Mouse (Mus musculus) left cerebral cortex, adult 18-20 months (tissue): ENCODE measurements around the gene Baiap2l2. TPM values are rescaled to one million over a fixed set of nuclear protein-coding genes. Genes with fewer than 3 reads are reported as not detected.
A peak's percentile ranks its signal among the peaks of the same experiment; 100 is the strongest.

ENCODE experiments used
- DNase-seq, 2 experiments: peaks; one replicate each; pipeline ENCODE4 v3.0.0; 2021 to 2022; ENCODE audit warnings: low spot score in 2 of 2, mixed read lengths in 1 of 2
- total RNA-seq, 2 experiments: library from RNA; stranded (reverse); gene quantifications; 2 replicates each; pipeline ENCODE4 v1.2.3; 2021

The Baiap2l2 gene
- total RNA-seq, 2 experiments from 2014 or later: 3.1 to 4.9 TPM

GRCm38 (mm10) chr15:79303725-79304124, 18.4 kb upstream of the Baiap2l2 start:
- no peak for DNase-seq

GRCm38 (mm10) chr15:79299563-79300155, 14.3 kb upstream of the Baiap2l2 start:
- DNase-seq: no peak

- no peak for DNase-seq
Observed at GRCm38 (mm10) chr15:79298553-79298952, 13.2 kb upstream of the Baiap2l2 start.

DNA sequence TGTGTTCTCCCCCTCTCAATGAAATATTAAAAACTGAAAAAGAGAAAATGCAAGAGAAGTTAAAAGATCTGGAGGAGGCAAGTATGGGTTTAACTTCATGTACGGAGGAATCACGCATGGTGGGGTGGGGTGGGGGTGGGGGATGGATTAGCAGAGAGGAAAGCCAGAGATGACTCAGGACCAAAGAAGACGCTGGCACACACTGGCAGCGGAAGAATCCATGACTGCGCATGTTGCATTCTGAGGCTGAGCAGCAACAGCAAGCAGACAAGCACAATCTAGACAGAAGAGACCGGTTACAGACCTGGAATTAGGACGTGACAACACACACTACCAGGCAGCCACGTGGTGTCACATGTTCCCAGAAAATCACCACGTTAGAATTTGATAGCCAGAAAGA, 7.4 kb upstream of the Baiap2l2 start:
- no peak for DNase-seq

GRCm38 (mm10) chr15:79290340-79290739, 5.0 kb upstream of the Baiap2l2 start:
- no peak for DNase-seq

- no peak for DNase-seq
Observed at GRCm38 (mm10) chr15:79289441-79289840, 4.1 kb upstream of the Baiap2l2 start.

DNA sequence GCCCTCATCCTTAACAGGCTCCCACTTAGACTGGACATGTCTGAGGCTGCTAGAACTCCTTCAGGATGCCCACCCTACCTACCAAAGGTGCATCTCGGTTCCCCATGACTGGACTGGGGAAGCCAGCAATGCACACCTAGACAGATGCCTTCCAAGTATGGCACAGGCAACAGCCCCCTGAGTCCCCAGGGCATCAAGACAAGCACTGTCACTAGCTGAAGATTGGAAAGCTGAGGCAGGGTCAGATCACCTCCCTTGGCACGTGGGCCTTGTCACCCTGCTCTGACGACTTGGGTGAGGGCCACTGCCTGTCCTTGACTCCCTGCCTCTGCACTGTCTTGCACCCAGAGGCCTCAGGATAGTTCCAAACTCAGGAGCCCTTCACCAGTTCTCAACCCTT, 3.0 kb upstream of the Baiap2l2 start:
- DNase-seq: no peak

DNA sequence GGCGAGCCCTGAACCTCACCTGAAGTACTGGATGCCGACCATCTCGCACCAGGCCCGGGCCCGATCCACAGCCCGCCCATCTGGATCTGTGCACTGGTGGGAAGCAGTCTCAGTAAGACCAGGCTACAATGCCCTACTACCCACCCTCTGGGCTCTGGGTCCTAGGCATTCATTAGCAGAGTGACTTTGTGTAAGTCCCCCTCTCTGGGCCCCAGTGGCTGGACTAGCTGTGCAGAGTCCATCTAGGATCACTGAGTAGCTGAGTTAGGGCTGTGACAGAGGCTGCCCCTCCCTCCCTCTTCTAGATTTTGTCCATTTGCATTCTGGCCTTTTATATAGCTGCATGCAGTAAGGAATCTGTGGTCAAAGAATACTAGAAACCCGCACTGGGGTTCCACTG, 1.8 kb upstream of the Baiap2l2 start:
- DNase-seq: no peak

DNA sequence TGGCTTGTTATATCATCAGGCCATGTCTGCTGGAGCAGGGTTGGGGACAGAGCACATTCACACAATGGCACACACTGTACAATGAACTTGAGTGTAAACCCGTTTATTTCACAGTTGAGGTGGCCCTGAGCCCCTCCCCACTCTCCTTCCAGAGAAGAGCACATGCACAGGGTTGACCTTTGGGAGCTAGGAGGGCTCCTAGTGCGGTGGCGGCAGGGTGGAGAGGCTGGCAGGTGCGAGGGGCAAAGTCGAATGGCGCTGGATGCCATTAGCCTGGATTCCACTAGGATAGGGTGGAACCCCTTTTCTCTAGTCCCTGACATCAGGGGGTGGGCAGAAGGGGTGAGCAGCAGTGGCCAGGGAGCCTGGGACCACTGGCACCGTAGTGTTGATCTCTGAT, 804 bp upstream of the Baiap2l2 start:
- DNase-seq: no peak

DNA sequence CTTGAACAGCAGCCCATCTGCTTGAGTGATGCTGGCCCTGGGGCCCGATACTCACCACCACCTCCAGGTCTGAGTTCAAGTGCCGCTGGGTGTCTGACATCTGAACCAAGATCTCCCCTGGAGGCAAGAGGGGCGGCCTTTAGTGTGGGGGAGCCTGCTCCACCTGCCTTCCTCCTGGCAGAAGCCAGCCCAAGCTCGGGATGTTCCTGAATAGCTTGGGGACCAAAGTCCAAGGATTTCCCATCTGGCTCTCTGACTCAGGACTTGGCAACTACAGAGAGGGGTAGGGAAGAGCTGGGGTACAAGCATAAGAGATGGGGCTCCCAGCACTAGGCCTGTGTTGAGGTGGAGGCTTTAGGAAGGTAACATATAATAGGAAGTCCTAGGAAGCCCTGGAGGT, 2.0 kb downstream of the Baiap2l2 start:
- DNase-seq: no peak

DNA sequence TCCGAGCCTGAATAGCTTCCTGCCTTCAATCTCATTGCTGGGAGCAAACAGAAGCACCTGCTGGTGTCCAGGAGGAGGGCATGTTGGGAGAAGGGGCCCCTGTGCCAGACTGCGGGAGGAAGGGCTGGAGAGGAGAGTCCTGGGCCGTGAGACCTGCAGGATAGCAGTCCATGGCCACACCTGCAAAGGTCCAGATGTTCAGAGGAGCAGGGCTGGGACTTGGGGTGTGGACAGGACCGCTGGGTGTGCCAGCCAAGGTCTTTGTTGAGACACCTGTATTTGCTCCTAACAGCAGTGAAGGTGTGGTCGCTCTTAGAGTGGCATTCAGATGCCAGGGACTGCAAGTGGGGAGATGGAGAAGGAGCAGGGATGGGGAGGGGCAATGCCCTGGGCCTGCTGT, 2.9 kb downstream of the Baiap2l2 start:
- DNase-seq: no peak

DNA sequence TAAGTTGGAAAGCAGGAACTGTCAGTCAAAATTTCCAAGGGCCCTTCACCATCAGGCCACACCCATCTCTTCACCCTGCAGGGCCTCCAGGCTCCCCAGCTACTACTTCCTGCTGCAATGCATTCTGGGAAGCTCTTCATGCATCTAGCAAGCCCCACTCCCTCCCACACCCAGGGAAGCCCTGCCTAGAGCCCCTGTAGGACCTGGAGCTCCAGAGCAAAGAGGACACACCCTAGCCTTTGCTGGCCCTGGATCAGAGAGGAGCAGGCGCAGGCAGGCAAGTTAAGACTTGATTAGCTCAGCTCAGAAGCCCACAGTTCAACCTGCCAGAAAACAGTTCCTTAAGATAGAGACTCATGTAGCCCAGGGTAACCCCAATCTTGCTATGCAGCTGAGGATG, 3.9 kb downstream of the Baiap2l2 start:
- DNase-seq: no peak

DNA sequence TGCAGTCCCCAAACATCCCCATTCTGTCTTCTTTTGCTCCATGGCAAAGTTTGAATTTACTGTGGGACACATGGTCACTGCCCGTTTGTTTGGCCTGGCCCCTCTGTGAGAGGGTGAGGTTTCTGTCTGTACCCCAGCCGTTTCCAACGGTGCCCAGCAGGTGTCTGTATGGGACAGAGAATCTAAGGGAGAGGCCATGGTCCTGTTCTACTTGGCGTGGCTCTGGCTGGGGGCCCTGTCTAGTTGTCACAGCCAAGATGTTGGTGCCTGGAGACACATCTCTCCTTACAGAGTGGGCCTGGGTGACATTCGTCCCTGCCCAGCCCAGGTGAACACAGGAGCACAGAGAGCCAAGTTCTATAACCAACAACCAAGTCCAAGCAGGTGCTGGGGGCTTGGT, 4.5 kb downstream of the Baiap2l2 start:
- DNase-seq: no peak

GRCm38 (mm10) chr15:79280209-79280608, 5.1 kb downstream of the Baiap2l2 start:
- DNase-seq: no peak

- no peak for DNase-seq
Observed at GRCm38 (mm10) chr15:79277728-79278127, 7.6 kb downstream of the Baiap2l2 start.

DNA sequence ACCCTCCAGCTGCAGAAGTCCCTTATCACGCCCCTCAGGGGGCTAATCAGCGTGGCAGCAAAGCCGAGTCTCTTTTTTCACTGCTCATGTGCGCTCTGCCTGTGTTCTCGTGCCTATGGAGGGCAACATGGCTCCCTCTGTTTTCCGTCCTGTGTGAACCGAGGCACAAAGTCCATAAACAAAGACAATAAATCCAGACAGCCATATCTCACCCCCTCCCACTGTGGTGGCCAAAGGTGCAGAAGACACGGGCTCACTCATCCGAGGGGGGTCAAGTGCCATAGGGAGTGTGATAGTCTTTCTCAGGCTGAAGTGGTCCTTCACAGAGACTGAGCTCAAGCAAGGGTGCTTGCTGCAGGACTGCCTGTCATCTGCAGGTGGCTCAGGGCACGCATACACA, 12.3 kb downstream of the Baiap2l2 start:
- no peak for DNase-seq

DNA sequence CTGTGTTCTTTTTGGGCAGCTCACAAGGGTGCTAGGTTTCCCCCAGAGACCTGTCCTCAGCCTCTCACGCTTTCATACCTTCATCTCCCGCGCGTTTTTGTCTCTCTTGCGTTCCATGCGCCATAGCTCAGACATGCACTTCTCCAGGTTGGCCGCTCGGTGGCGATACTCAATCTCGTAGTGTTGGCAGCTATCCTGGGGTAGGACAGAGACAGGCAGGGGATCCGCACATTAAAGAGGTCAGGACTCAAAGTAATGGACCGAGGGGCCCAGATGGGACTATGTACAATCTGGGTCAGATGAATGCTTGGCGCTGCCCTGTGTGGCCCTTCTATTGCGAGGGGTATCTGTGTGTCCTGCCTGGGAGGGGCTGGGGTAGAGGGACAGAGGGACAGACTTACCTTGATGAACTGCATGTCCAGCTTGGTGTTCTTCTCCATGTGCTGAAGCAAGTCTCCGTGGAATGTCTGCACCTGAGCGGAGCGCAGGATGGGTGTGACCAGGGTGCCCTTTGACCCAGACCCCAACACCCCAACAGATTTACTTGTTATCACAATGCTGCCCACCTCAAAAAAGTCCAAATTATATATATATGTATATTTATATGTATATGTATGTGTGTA, 14.1 kb downstream of the Baiap2l2 start:
- peak; percentile 23 to 54 for DNase-seq

GRCm38 (mm10) chr15:79270317-79271123, 14.8 kb downstream of the Baiap2l2 start:
- peak; percentile 42 to 49 for DNase-seq

DNA sequence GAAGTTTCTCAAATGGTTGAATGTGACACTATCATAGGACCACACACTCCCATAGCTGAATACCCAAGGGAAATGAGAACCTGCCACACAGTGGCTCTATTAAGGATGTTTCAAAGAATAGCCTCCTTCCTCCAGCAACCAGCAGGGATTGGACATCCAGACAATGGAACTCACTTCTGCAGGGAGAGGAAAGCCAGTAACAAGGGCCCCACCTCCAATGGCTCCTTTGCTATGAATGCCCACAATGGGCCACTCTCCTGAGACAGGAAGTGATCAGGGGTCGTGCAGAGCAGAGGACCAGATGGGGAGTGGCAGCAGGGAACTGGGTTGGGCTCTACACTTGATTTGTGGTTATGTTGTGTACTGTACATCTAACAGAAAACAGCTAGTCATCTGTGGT, 16.8 kb downstream of the Baiap2l2 start:
- DNase-seq: no peak

GRCm38 (mm10) chr15:79265384-79265783, 20.0 kb downstream of the Baiap2l2 start:
- DNase-seq: no peak

DNA sequence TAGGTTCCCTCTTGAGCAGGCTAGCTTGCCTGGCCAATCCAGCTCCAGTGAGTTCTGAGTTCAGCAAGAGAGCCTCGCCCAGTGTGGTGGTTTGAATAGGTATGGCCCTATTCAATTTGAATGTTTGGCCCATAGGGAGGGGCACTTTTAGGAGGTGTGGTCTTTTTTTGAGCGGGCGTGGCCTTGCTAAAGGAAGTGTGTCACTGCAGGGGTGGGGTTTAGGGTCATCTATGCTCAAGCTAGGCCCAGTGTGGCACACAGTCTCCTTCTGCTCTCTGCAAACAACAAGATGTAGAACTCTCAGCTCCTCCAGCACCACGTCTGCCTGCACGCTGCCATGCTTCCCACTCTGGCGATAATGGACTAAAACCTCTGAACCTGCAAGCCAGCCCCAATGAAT, 21.6 kb downstream of the Baiap2l2 start:
- no peak for DNase-seq

DNA sequence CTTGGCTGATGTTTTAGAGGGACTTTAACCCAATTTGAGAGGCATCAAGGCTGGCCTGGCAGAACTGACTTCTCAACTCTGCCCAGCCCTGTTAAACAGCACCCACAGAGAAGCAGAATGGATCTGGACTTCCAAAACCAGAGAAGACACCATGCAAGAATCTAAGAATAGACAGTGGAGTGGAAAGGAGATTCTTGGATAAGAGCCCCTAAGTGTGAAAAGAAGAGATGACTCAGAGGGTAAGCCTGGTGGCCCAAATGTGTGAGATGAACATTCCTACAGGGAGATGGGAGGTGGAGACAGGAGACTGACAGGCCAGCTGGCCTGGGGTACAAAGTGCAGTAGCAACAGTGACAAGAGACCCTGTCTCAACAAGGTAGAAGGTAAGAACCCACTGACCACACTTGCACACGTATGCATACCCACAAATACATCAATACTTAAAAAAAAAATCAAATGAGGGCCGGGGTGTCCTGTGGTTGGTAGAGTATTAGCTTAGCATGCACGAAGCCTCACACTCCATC, 22.5 kb downstream of the Baiap2l2 start:
- DNase-seq: no peak
